Mouse (Mus musculus) layer of hippocampus, adult 9-11 months (tissue): ENCODE data around the gene Pphln1.
"Not testable (repeated sequence)": the region's sequence is repeated elsewhere in the genome, so short reads cannot be mapped to it uniquely, and the experiment has no call there.

ENCODE experiments used
- DNase-seq: peaks from one replicate; pipeline ENCODE4 v3.0.0; 2022

Pphln1 gene

DNA sequence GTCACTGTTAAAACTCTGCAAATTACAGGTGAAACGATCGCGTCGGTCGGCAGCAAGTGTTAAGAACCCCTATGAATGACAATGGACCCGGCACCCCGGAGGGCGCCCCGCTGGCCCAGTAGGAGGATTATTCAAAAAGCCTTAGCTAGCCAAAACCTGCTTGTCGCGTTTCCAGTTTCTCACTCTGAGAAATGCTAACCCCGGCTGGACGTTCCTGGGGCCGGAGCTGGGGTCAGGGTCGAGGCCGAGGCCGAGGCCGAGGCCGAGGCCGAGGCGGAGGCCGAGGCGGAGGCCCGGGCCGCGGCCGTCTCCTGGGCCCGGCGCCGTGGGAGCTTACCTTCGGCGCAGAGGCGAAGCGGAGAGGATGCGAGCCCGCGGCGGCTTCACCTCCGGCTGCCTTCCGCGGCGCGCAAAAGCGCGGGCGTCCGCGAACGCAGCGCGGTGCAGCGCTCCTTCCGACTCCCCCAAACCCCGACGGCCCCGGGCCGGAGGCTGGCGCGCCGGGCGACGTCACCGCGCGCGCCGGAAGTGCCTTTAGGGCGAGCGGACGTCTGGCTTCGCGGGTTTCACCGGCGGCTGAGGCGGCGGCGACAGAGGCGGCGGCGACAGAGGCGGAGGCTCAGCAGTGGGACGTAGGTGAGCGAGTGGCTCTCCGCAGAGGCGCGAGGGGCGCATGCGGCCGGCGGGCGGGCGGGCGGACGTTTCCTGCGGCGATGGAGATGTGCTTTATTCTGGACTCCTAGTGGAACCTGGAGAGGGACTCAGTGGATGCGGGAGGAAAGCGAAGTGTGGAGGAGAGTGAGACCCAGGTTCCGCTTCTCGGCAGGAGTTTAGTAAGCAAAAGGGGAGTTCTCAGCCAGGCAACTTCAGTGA lies at the start of gene Pphln1, which contains the start of gene Zcrb1:
TSS of gene Pphln1 (plus strand) at position 525 of the 873 bp plus-strand sequence.
TSS of gene Zcrb1 (minus strand) at position 509 of the 873 bp plus-strand sequence.
- peak; percentile 78 for DNase-seq

DNA sequence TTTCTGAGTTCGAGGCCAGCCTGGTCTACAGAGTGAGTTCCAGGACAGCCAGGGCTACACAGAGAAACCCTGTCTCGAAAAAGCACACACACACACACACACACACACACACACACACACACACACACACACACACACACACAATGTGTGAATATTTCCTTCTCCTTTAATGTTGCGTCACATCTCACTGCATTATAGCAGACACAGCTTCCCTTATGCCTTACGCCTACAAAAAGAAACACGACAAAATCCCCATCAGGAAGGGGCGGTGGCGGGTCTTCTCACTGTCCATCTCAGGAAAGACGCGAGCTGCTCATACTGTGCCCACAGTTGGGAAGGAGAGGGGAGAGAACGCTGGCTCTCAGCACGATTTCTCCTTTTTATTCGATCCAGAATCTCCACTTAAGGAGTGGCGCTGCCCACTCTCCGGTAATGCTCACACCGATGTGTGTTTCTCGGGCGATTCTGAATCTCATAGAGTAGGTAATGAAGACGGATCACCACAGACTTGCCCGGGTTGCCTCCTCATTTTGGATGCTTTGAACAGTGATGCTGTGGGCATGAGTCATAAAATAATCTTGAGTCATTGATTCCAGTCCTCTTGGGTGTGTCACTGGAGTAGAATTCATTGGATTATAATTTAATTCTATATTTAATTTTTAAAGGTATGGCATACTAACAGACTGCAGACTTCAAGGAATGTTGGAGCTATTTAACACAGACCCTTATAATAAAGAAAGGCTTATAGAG lies 39.6 kb upstream of the Pphln1 start:
- no peak for DNase-seq

DNA sequence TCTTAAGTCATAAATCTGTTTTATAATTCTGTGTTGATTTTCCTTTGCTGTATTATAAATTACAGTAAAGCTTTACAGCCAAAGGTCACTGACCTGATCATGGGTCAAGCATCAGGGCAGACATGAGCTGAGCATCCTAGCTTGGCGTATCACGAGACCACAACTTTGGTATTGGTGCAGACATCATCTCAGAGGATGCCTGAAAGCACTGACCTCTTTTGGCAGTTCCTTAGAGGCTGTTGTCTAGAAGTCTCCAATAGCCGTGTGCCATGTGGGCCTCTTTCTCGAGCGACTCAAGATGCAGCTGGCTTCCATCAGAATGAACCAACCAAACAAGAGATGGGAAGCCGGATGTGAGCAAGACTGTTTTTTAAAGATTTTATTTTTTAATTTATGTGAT lies 32.6 kb upstream of the Pphln1 start:
- no peak for DNase-seq

DNA sequence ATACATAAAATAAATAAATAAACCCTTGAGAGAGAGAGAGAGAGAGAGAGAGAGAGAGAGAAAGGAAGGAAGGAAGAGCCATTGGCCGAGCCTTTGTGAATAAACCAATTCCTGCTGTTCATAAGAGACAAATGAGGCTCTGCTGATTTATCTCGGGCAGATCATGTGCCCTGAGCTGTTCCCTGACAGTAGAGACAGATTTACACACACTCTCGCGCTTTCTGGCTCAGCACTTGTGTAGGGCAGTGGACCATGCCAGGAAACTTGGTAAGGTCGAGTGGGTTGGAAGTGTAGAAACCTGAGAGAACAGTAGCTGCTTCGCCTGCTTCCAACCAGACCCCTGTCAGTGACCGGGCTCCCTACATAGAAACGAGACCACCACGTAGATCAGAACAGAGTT lies 29.6 kb upstream of the Pphln1 start:
- no peak for DNase-seq

DNA sequence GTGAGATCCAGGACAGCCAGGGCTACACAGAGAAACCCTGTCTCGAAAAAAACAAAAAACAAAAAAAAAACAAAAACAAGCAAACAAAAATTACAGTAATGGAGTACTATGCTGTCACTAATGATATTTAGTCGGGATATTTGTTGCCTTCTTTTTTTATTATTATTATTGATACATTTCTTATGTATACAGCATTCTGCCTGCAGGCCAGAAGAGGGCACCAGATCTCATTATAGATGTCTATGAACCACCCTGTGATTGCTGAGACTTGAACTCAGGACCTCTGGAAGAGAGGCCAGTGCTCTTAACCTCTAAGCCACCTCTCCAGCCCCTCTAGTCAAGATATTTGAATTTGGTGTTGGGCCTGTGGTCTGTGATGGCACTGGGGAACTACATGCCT lies 26.3 kb upstream of the Pphln1 start:
- DNase-seq = no peak

DNA sequence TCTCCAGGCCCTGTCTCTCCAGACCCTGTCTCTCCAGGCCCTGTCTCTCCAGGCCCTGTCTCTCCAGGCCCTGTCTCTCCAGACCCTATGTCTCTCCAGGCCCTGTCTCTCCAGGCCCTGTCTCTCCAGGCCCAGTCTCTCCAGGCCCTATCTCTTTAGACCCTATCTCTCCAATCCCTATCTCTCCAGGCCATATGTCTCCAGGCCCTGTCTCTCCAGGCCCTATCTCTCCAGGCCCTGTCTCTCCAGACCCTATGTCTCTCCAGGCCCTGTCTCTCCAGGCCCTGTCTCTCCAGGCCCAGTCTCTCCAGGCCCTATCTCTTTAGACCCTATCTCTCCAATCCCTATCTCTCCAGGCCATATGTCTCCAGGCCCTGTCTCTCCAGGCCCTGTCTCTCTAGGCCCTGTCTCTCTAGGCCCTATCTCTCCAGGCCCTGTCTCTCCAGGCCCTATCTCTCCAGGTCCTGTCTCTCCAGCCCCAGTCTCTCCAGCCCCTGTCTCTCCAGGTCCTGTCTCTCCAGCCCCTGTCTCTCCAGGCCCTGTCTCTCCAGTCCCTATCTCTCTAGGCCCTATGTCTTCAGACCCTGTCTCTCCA lies 25.5 kb upstream of the Pphln1 start:
- not testable (repeated sequence) for DNase-seq

DNA sequence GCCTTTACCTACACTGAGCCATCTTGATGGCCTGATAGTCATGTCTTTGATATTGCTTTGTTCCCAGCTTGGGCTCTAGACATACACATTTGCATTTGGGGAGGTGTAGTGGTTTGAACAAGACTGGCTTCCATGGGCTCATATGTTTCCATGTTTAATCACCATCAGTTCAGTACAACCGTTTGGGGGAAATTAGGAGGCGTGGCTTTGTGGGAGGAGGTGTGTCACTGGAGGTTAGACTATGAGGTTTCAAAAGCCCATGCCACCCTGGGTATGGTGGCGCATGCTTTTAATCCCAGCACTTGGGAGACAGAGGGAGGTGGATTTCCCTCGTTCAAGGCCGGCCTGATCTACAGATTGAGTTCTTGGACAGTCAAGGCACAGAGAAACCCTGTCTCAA lies 22.5 kb upstream of the Pphln1 start:
- no peak for DNase-seq

DNA sequence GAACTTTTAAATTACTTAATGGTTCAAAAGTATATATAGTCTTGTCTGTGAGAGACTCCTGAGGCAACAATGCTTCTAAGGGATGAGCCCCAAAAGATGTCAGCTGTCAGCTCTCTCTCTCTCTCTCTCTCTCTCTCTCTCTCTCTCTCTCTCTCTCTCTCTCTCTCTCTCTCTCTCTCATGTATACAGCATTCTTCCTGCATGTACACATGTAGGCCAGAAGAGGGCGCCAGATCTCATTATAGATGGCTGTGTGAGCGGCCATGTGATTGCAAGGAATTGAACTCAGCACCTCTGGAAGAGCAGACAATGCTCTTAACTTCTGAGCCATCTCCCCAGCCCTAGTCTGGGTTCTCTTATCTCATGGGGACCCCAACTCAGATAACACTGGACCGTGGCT lies 19.0 kb upstream of the Pphln1 start:
- no peak for DNase-seq

DNA sequence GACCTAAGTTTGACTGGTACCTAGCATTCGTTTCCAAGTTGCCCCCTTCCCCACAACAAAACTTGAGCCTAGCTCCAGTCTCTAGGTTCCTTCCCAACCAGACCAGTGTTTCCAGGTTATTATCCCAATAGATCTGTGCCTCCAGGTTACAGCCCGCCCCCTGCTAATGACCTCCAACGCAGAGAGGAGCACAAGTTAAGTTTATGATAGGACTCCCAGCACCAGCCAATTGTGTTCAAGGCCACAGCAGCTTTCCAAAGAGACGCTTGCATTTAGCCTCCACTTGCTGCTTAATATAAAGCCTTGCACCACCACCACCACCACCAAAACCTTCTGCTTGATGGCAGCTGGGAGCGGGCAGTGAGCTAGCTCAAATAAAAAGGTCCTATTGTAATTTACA lies 16.8 kb upstream of the Pphln1 start:
- no peak for DNase-seq

DNA sequence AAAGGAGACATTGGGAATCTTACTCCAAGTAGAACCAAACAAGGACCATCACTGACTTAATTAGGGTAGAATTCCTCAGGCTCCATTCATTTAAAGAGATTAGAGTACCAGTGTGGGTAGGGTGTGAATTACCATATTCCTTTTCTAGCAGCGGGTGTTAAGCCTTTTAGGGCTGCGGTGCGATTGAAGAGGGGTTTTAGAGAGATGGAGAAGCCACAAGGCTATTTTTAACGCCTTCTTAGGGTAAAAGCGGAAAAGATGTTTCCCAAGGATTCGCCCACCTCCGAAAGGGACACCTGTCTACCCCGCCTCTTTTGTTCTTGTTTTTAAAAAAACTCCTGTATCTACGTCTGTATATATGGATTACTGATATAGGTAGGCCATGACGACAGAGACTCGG lies 881 bp upstream of the Pphln1 start:
- DNase-seq = no peak

DNA sequence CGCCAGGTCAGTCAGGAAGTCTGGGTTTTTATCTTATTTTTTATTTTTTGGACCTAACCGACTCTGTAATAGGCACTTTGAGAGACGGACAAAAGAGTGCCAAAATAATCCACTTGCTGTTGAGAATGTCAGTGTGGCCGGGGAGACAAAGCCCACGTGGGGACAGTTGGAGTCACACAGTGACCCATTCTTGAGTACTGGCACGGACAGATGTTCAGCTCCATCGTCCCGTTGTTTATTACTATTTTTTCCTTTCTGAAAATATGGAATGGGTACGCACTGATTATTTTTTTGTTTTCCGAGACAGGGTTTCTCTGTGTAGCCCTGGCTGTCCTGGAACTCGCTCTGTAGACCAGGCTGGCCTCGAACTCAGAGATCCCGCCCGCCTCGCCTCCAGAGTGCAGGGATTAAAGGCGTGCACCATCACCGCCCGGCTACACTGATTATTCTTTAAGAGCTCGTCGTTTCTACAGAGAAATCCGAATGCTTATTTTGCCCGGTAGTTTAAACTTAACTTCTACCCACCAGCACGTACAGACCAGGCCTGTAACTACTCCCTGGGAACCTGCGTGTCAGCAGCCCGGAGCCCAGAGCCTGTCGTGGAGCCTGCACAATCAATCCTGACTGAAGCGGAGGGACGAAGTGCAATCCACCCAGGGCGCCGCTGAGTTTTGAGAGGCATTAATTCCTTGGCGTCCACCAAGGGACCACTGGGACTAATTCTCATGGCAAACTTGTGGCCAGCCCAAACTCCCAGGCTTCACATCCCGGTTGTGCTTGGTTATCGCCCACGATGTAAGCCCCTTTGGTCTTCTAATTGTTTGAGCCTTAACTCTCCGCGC lies 770 bp downstream of the Pphln1 start:
- no peak for DNase-seq

DNA sequence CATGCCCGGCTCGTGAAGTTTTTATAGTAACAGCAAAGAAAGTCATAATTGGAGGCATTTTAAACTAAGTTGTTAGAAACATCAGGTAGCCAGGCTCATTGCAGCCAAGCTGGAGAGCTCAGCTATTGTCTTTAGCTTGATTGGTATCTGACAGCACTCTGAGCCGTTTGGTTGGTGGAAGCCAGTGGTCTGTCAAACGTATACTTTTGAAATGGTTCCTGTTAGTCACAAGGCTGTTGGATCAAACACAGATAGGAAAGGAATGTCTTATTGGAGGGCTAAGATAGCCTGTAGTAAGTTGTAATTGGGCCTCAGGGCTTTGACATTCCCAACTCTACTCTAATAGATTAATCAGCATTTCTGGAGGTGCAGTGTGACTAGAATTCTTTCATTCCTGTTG lies 3.3 kb downstream of the Pphln1 start:
- DNase-seq = no peak

DNA sequence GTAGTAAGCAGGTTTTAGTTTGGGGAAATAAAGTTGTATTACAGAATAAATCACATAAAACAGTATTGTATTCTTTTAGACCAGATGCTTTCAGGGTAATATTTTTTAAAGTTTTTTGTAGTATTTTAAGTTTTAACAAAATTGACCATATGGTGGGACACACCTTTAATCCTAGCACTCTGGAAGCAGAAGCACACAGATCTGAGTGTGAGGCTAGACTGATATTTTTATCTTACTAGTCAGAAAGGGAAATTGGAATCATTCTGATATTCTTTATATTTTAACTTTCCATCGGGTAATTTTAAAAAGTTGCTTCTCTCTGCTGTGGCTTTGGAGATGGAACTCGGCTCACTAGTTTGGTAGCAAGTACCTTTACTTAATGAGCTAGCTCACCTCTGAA lies 4.6 kb downstream of the Pphln1 start:
- no peak for DNase-seq

DNA sequence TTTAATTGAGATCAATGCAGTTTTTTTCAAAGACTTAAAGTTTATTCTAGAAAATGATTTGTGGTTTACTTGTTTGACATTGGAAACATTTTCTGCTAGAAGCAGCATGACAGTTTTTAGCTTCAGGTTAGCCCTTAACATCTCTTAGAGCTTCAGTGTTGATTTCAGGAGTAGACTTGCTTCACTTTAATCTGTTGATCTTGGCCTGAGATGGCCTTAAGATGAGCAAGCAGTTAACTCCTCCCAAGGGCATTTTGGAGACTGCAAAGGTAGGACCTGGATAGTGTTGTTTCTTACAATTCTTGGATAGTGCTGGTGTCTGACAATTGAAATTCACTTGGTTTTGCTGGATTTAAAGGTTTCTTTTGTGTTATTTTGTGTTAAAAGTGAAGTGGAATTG lies 6.7 kb downstream of the Pphln1 start:
- no peak for DNase-seq

DNA sequence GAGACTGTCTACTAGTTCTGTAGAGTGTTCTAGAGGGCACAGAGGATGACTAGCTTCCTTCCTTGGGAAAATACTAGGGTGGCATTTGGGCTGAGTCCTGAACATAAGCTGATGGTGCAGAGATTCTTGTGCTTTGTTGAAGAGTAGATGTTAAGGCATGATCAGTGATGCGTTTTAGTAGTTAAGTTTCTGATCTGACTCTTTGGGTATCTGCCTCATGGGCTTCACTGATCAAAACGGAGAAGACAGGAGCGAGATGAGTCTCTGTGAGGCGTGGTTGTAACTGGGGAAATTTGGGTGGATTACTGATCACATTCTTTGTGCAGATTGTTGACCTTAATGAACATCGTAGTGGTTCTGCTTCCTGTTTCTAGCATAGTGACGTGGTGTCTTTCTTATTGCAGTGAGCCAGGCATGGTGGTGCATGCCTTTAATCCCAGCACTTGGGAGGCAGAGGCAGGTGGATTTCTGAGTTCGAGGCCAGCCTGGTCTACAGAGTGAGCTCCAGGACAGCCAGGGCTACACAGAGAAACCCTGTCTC lies 7.4 kb downstream of the Pphln1 start:
- DNase-seq = no peak

DNA sequence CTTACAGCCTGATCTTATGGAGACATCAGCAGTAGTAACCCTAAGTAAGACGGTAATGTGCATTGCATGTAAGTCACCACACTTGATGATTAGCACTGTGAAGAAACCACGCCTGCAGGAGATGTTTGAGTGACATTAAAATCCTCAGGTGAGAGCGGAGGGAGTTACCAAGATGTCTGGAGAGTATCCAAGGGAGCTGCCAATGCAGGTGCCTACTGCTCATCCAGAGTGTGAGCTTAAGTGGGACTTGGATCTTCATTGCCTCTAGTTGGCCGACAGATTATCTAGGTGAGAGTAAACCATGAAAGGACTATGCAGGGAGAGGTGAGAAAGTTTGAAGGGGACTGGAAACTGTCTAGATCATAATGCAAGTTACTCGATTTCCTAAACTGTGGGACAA lies 8.3 kb downstream of the Pphln1 start:
- no peak for DNase-seq

DNA sequence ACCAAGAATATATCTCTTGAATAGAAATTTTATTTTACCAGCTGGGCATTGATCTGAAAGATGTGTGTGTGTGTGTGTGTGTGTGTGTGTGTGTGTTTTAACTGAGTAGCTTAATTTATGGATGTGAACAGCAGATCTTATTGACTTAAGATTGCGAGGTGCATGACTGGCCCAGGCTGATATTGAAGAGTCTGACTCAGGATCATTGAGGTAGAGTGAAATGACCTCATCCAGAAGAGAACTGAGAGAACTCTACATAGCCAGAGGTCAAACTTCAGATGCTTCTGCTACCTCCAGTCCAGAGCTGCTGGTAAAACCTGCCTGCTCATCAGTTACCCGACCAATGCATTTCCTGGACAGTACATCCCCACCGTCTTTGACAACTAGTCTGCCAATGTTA lies 14.3 kb downstream of the Pphln1 start:
- DNase-seq = no peak

DNA sequence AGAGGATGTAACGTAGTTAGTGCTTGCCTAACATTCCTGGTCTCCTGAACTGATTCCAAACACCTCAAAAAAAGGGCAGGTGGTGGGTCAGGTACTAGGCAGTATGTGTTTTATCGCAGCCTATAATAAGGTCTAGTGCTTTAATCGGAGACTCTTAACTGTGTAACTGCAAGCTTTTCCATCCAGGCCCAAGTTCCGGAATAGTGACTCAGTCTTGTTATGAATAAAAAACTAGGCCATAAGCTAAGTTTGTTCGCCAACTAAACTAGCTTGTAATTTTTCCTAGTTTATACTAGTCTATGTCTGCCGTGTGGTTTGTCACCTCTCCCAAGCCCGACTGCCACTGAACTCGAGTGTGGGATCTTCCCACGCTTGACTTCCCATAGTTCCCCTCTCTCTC lies 16.3 kb downstream of the Pphln1 start:
- no peak for DNase-seq

DNA sequence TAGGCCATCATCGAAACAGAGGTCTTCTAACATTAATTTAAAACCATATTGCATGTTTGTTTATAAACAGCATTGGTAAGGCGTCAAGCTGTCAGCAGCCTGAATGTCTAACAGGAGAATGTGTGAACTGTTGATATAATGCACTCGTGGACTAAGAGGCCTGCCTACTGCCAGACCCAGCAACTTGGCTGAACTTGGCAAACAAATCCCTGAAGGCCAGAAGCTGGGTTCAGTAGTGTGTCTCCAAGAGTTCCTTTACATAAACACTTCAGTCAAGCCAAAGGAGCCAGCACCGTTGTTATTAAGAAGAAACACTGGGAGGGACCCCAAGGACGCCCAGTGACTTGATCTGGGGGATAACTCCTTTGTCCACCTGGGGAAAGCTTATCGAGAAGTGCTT lies 18.1 kb downstream of the Pphln1 start:
- DNase-seq = no peak

DNA sequence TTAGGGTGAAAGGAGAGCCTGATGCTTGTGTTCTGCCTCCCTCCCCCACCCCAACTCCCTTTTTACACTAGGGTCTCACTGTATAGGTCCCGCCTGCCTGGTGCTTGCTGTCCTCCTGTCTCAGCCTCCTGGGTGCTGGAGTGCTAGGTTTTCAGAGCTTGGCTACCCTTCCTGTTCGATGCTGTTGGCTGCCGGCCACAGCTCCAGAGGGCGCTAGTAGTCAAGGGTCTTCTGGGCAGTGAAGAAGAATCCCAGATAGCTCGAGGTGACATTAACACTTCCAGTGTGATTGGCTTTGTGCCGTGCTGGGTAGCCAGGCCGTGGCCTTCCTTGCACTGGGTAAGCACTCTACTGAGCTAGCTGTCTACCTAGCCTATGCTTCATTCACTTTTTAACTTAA lies 22.4 kb downstream of the Pphln1 start:
- DNase-seq = no peak

DNA sequence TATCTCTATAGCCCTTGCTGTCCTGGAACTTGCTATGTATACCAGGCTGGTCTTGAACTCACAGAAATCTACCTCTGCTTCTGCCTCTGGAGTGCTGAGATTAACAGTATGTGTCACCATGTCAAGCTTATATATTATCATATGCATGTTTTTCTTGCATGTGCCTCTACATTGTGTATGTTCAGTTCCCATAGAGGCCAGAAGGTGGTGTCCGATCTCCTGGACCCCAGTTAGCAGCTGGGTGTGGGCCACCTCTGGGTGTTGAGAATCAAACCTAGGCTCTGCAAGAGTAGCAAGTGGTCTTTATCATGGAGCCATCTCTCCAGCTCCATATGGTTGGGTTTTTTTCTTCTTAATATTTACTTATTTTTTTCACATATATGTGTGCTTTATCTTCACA lies 24.4 kb downstream of the Pphln1 start:
- DNase-seq = no peak

DNA sequence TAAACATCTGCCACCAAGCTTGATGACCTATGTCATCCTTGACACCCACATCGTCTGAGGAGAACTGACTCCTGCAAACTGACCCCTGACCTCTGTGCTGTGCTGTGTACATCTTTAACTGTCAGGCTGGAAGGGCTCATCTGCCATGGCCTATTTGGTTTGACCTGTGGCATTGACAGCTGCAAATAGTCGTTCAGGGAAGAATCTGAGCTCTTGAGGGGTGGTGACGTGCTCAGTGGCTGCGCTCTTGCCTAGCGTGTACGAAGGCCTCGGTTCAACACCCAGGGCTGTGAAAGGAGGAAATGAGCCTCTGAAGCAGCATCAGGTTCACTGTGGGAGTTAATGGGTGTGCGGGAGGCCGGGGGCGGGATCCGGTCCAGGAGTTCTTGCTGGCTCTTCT lies 35.7 kb downstream of the Pphln1 start:
- no peak for DNase-seq

DNA sequence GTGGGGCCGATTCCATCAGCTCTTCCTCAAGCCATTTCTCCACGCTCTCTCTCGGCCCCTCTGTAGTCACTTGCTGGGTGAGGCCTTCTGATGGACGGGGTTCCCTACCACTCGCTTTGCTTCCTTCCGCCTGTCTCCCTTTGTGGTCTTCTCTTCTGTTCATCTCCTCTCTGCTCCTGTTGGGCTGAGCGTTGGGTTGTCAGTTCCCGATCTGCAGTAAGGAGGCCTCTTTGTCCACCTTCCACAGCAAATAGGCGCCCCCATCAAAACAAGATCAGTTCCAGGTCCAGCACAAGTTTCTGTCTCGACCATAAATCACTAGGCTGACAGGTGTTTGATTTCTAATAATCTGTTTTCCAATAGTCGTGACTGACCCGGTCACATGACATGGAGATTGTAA lies 37.8 kb downstream of the Pphln1 start:
- DNase-seq = no peak
